Mouse (Mus musculus): ENCODE results near the gene Taf1a. TPM values are rescaled to one million over a fixed set of nuclear protein-coding genes. Genes with fewer than 3 reads are reported as not detected.
"Not testable (repeated sequence)": the region's sequence is repeated elsewhere in the genome, so short reads cannot be mapped to it uniquely, and the experiment has no call there.

The Taf1a gene
- polyA plus RNA-seq (2015; fragmentation: Nextera tagmentation; extraction: Ambion mirVana), result 16.4 and 17.7 TPM in 2 replicates

DNA sequence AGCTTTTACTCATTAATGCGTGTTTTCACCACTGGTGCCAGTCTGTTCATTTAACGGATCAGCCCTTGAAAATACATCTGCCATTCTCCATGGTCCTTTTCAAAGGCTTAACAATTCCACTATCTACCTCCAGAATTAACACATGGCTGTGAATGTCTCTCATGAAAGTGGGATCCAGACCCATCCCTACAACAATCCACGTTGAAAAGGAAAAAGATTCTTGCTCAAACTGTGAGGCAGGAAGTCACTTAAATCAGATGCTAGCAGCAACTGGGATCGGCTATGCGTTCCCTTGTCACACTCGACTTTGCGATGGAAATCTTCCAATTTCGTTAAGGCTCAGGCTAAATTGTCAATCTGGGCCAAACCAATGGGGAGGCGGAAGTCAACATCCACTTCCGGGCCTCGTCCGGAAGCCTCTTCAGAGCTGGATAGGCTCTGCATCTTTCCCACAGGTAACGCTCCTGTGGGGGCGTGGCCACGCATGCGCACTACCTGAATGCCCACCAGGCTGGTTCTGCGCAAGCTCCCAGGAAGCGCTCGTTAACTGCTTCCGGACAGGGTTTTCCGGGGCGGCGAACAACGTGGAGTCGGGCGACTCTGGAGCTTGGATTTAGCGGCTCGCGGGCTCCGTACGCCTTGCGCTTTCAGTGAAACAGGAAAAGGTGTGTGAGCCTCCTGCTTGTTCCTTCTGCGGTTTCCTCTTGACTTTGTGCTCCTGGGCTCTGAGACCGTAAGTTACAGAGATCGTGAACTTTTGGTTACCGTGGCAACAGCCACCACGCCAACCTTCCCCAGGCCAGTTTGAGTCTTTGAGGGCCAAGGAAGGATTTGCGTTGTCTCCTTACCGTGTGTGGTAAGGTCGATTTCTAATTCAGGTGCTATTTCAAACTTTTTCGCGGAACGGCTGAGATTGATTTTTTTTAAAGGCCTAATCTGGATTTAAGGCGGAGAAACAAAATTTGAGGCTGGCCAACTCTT is at the start of gene Taf1a:
Gene Taf1a (plus strand): TSS at position 556 of the 981 bp plus-strand sequence.
- H3K9ac ChIP-seq (ENCODE audit: low read depth, low read length), result peak within 1 kb of the TSS; percentile 58
- H3K4me3 ChIP-seq (ENCODE audit: low read depth, low read length), result peak within 1 kb of the TSS; percentile 80
- peaks cover 12% of the 10 kb centered on the region for H3K27me3 ChIP-seq (ENCODE audit: control insufficient read depth, insufficient read depth, low read depth, low read length)
- no peaks in the 10 kb centered on the region for H3K9me3 ChIP-seq (replicated peaks; ENCODE audit: control insufficient read depth, low read length, poor library complexity, severe bottlenecking)
- ATAC-seq, result peak; percentile 100
- peak within 1 kb of the TSS; percentile 89 for H3K4me2 ChIP-seq (ENCODE audit: low read length)
- peaks cover 14% of the 10 kb centered on the region for H3K4me1 ChIP-seq (ENCODE audit: control insufficient read depth, insufficient read depth, low read length)
- peak within 1 kb of the TSS; percentile 74; the same call in 1 of the 2 replicates for H3K27ac ChIP-seq (ENCODE audit: low read length)
- no peaks in the 10 kb centered on the region for H3K36me3 ChIP-seq (ENCODE audit: control insufficient read depth, insufficient read depth, low read length)
- WGBS, result 6% methylated on average over 44 of the region's 44 CpGs

DNA sequence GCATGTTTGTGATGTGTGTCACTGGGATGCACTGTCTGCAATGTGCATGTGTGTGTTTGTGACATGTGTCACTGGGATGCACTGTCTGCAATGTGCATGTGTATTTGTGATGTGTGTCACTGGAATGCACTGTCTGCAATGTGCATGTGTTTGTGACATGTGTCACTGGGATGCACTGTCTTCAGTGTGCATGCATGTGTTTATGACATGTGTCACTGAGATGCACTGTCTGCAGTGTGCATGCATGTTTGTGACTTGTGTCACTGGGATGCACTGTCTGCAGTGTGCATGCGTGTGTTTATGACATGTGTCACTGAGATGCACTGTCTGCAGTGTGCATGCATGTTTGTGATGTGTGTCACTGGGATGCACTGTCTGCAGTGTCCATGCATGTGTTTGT is 45.9 kb upstream of the Taf1a start:
- 96% methylated on average over 1 of the region's 1 CpGs for WGBS

DNA sequence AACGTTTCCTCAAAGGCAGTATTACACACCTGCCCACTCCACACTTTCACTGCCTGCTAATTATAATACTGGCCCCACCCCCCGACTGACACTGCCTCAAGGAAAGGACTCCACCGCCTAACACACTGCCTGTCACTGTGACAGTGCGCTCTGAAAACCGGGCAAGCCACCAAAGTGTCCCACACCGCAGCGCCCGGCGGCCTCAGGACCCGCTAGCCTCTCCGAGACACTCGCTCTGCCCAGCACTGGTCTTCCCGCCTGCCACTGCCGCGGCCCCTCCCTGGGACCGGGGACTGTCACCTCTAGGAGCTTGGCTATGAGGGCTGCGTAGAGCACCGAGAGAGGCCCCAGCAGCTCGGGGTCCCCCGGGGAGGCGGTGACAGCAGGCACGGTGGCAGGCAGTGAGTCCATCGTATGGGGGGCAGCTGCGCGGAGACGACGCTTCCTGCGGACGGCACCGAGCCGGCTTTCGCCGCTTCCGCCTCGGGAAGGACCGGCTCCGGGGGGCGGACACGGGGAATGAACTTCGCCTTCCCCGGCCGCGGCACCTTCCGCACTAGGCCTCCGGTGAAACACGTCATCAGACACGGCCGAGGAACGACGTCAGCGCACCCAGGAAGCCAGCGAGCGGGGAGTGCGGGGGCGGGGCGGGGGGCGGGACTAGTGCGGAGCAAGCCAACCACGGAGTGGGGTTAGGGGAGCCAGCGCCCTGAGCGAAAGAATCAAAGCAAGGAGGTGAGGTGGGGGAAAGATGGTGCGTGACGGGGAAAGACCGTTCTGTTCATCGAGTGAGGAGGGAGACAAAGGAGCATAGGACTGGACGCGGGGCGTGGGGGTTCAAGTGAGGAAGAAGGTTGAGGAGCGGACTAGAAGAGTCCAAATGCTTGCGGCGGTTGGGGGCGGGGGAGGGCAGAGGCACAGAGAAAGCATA is 43.6 kb upstream of the Taf1a start:
- peaks cover 10% of the 10 kb centered on the region; the same call in 1 of the 2 replicates for H3K36me3 ChIP-seq (ENCODE audit: control insufficient read depth, insufficient read depth, low read length)
- WGBS, result 1% methylated on average over 70 of the region's 72 CpGs
- peaks cover 15% of the 10 kb centered on the region for H3K4me1 ChIP-seq (ENCODE audit: control insufficient read depth, insufficient read depth, low read length)
- peak; percentile 97 for ATAC-seq
- peak overlapping the region; percentile 98 for H3K4me3 ChIP-seq (ENCODE audit: low read depth, low read length)
- no peaks in the 10 kb centered on the region for H3K27me3 ChIP-seq (ENCODE audit: control insufficient read depth, insufficient read depth, low read depth, low read length)
- peak overlapping the region; percentile 97 for H3K4me2 ChIP-seq (ENCODE audit: low read length)
- peak overlapping the region; percentile 92 for H3K9ac ChIP-seq (ENCODE audit: low read depth, low read length)
- peak overlapping the region; percentile 79 for H3K27ac ChIP-seq (ENCODE audit: low read length)
- H3K9me3 ChIP-seq (replicated peaks; ENCODE audit: control insufficient read depth, low read length, poor library complexity, severe bottlenecking), result no peaks in the 10 kb centered on the region

More for the DNA sequence above, 45.9 kb upstream of the Taf1a start:
- H3K4me2 ChIP-seq (ENCODE audit: low read length); H3K9me3 ChIP-seq (replicated peaks; ENCODE audit: control insufficient read depth, low read length, poor library complexity, severe bottlenecking); H3K4me3 ChIP-seq (ENCODE audit: low read depth, low read length); ATAC-seq; H3K27me3 ChIP-seq (ENCODE audit: control insufficient read depth, insufficient read depth, low read depth, low read length); H3K9ac ChIP-seq (ENCODE audit: low read depth, low read length); H3K27ac ChIP-seq (ENCODE audit: low read length): not testable (repeated sequence)
- Histone ChIP-seq H3K4me1 (ENCODE audit: control insufficient read depth, insufficient read depth, low read length) (peaks cover 15% of the 10 kb centered on the region), H3K36me3 (ENCODE audit: control insufficient read depth, insufficient read depth, low read length) (peaks cover 11% of the 10 kb centered on the region)

DNA sequence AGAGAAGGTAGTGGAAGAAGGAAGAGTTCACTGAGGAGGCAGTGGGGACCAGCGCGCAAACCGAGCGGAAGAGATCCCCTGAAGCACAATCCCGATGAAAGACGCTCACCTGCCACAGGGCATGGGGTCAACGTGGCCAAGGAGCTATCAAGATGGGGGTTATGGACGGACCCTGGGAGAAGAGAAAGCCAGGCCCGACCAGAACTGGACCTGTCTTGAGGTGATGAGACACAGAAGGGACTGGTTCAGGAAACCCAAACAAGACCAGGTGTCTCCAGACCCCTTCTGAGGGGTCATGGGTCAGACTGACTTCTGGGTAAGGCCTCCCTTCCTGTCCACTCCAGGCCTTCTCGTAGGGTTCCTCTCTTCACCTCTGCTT is 43.0 kb upstream of the Taf1a start:
- H3K36me3 ChIP-seq (ENCODE audit: control insufficient read depth, insufficient read depth, low read length), result peaks cover 8% of the 10 kb centered on the region; the same call in 1 of the 2 replicates
- 8% methylated on average over 10 of the region's 10 CpGs for WGBS
- no peaks in the 10 kb centered on the region for H3K9me3 ChIP-seq (replicated peaks; ENCODE audit: control insufficient read depth, low read length, poor library complexity, severe bottlenecking)
- H3K27me3 ChIP-seq (ENCODE audit: control insufficient read depth, insufficient read depth, low read depth, low read length), result no peaks in the 10 kb centered on the region
- H3K4me2 ChIP-seq (ENCODE audit: low read length), result peak overlapping the region; percentile 97
- H3K27ac ChIP-seq (ENCODE audit: low read length), result peak overlapping the region; percentile 79
- peaks cover 15% of the 10 kb centered on the region for H3K4me1 ChIP-seq (ENCODE audit: control insufficient read depth, insufficient read depth, low read length)
- H3K9ac ChIP-seq (ENCODE audit: low read depth, low read length), result peak overlapping the region; percentile 92
- ATAC-seq, result peak; percentile 49; the same call in 1 of the 2 replicates
- peak overlapping the region; percentile 98 for H3K4me3 ChIP-seq (ENCODE audit: low read depth, low read length)

DNA sequence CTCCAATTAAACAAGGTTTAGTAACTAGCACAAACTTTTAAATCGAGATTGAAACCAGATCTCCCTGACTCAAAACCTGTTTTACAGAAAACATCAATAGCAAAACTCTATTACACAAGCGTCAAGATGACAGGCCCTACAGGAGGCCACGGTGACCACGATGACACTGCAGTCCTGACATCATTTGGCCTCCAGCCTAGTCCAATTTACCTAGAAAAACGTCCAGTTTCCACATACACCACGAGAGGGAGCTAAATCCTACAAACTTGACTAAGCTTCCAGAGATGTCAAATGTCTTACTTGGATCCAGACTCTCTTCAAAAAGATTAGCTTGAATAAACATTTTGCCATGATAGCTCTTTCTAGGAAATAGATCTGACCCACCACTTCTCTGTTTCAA is 38.9 kb upstream of the Taf1a start:
- 23% methylated on average over 6 of the region's 6 CpGs for WGBS
- ATAC-seq, result no peak
- peaks cover 12% of the 10 kb centered on the region for H3K36me3 ChIP-seq (ENCODE audit: control insufficient read depth, insufficient read depth, low read length)
- H3K9me3 ChIP-seq (replicated peaks; ENCODE audit: control insufficient read depth, low read length, poor library complexity, severe bottlenecking), result no peaks in the 10 kb centered on the region
- no peaks in the 10 kb centered on the region for H3K27me3 ChIP-seq (ENCODE audit: control insufficient read depth, insufficient read depth, low read depth, low read length)
- no peak overlapping the region for H3K4me2 ChIP-seq (ENCODE audit: low read length)
- no peak overlapping the region for H3K27ac ChIP-seq (ENCODE audit: low read length)
- H3K9ac ChIP-seq (ENCODE audit: low read depth, low read length), result no peak overlapping the region
- H3K4me3 ChIP-seq (ENCODE audit: low read depth, low read length), result no peak overlapping the region
- peaks cover 12% of the 10 kb centered on the region for H3K4me1 ChIP-seq (ENCODE audit: control insufficient read depth, insufficient read depth, low read length)

DNA sequence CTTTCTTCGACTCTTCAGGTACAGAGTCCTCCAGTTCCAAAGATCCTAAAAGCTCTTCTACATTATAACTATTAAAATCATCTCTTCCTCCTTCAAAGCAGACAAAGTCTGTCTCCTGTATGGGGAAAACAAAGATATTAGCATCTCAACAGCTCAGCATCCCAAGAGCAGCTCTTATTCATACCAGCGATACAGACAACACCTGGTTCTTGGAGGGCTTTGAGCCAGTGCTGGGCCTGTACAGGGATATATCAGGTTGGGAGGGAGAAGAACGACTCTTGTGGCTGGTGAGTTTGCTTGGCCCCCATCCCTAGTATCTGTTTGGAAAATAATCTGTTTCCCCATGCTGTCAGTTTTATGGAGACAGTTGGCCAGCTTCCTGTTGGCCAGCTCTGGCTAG is 29.9 kb upstream of the Taf1a start:
- Histone ChIP-seq H3K27ac (ENCODE audit: low read length) (no peak overlapping the region), H3K9ac (ENCODE audit: low read depth, low read length) (no peak overlapping the region), H3K4me3 (ENCODE audit: low read depth, low read length) (no peak overlapping the region), H3K4me1 (ENCODE audit: control insufficient read depth, insufficient read depth, low read length) (no peaks in the 10 kb centered on the region), H3K4me2 (ENCODE audit: low read length) (no peak overlapping the region), H3K9me3 (replicated peaks; ENCODE audit: control insufficient read depth, low read length, poor library complexity, severe bottlenecking) (no peaks in the 10 kb centered on the region), H3K27me3 (ENCODE audit: control insufficient read depth, insufficient read depth, low read depth, low read length) (no peaks in the 10 kb centered on the region), H3K36me3 (ENCODE audit: control insufficient read depth, insufficient read depth, low read length) (peaks cover 36% of the 10 kb centered on the region)
- ATAC-seq, result no peak
- 91% methylated on average over 3 of the region's 3 CpGs for WGBS

DNA sequence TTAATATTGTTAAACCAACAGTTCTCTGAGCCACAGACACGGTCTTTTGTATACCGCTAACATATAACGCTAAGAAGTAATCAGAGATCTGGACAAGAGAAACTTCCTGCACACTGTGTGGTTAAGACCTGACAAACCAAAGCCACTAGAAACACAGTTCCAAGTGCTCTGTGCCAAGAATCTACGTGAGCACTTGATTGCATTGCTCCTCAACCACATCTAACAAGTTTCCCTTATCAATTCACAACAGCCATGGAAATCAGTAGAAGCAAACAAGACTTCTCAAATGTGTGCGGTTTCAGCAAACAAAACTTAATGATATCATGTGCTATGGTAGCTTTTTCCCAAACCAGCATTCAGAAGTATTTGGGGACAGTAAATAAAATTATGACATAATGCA is 26.5 kb upstream of the Taf1a start:
- Histone ChIP-seq H3K27me3 (ENCODE audit: control insufficient read depth, insufficient read depth, low read depth, low read length) (no peaks in the 10 kb centered on the region), H3K4me3 (ENCODE audit: low read depth, low read length) (no peak overlapping the region), H3K4me2 (ENCODE audit: low read length) (no peak overlapping the region), H3K9ac (ENCODE audit: low read depth, low read length) (no peak overlapping the region), H3K36me3 (ENCODE audit: control insufficient read depth, insufficient read depth, low read length) (peaks cover 28% of the 10 kb centered on the region), H3K4me1 (ENCODE audit: control insufficient read depth, insufficient read depth, low read length) (no peaks in the 10 kb centered on the region), H3K27ac (ENCODE audit: low read length) (no peak overlapping the region), H3K9me3 (replicated peaks; ENCODE audit: control insufficient read depth, low read length, poor library complexity, severe bottlenecking) (no peaks in the 10 kb centered on the region)
- WGBS, result 96% methylated on average over 5 of the region's 5 CpGs
- ATAC-seq, result no peak

DNA sequence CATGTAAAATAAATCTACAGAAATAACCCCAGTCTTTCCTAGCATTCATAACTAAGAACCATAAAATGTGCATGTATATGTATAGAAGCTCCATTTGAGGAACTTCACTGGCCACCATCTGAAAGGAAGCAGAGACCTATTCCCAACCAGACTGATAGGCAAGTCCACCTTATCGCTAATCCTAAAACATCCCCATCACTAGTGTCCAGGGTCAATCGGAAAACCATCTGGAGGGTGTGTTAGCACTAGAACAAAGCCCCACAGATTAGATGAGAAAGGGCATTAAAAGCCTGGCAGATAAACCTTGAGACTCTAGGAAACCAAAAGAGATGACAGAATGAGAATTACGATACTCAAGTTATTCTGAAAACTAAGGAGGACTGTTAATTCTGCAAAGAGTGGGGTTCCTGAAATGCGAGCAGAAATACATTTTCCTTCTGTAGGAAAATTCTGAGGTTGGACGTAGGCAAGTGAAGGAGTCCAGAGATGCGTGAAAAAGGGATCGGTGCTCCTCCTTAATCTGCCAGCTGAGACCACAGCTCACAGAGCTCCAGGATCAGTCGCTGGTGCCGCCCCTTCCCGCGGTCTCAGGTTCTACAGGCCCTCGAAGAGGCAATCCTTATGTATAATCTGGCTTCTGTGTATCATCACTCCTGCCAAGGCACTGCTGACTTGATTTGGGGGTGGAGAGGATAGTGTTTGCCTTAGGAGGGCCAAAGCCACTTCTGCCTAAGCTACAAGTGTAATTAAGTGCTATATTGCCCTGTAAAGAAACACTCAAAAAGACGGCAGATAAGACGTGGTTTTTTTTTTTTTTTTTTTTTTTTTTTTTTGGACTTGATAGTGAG is 25.8 kb upstream of the Taf1a start:
- no peak for ATAC-seq
- Histone ChIP-seq H3K4me2 (ENCODE audit: low read length) (no peak overlapping the region), H3K9ac (ENCODE audit: low read depth, low read length) (no peak overlapping the region), H3K9me3 (replicated peaks; ENCODE audit: control insufficient read depth, low read length, poor library complexity, severe bottlenecking) (no peaks in the 10 kb centered on the region), H3K36me3 (ENCODE audit: control insufficient read depth, insufficient read depth, low read length) (peaks cover 23% of the 10 kb centered on the region), H3K4me3 (ENCODE audit: low read depth, low read length) (no peak overlapping the region), H3K27me3 (ENCODE audit: control insufficient read depth, insufficient read depth, low read depth, low read length) (no peaks in the 10 kb centered on the region), H3K27ac (ENCODE audit: low read length) (no peak overlapping the region), H3K4me1 (ENCODE audit: control insufficient read depth, insufficient read depth, low read length) (peaks cover 6% of the 10 kb centered on the region)
- WGBS, result 86% methylated on average over 14 of the region's 14 CpGs

Data from midbrain, embryonic 16.5 days (tissue).